Mouse (Mus musculus) intestine, postnatal 0 days (tissue): ENCODE results near the gene Dlg2. TPM values are rescaled to one million over a fixed set of nuclear protein-coding genes. Genes with fewer than 3 reads are reported as not detected.

Source experiments
- ATAC-seq: fragments of 200-750 bp; cut with Nextera tagmentation; 2 replicates; pipeline ENCODE4 v1.8.0; 2017; ENCODE audit warnings: mild to moderate bottlenecking, moderate TSS enrichment, moderate library complexity
- H3K27ac ChIP-seq: fragments of 300-500 bp; sonication (generic); 2 replicates; pipeline ENCODE4 v1.5.1; 2014; ENCODE audit warnings: mild to moderate bottlenecking, low read depth, low read length, moderate library complexity
- H3K27me3 ChIP-seq: fragments of 300-500 bp; sonication (generic); replicated peaks from 2 replicates; pipeline ENCODE4 v1.6.1; 2014; ENCODE audit warnings: low read length, mixed read lengths; ENCODE audit not compliant: control insufficient read depth, insufficient read depth
- H3K36me3 ChIP-seq: fragments of 300-500 bp; sonication (generic); 2 replicates; pipeline ENCODE4 v1.6.1; 2014; ENCODE audit warnings: mild to moderate bottlenecking, moderate library complexity; ENCODE audit not compliant: control insufficient read depth, insufficient read depth
- H3K4me1 ChIP-seq: fragments of 300-500 bp; sonication (generic); replicated peaks from 2 replicates; pipeline ENCODE4 v1.6.1; 2014; ENCODE audit warnings: antibody characterized with exemption, low read length, mixed read lengths; ENCODE audit not compliant: control insufficient read depth, insufficient read depth
- H3K4me2 ChIP-seq: fragments of 300-500 bp; sonication (generic); replicated peaks from 2 replicates; pipeline ENCODE4 v1.6.1; 2014; ENCODE audit warnings: low read depth, mild to moderate bottlenecking, moderate library complexity
- H3K4me3 ChIP-seq: fragments of 300-500 bp; sonication (generic); 2 replicates; pipeline ENCODE4 v1.5.1; 2014; ENCODE audit warnings: low read depth, low read length
- H3K9ac ChIP-seq: fragments of 300-500 bp; sonication (generic); 2 replicates; pipeline ENCODE4 v1.6.1; 2014; ENCODE audit warnings: mild to moderate bottlenecking, low read depth, low read length
- H3K9me3 ChIP-seq: fragments of 300-500 bp; sonication (generic); 2 replicates; pipeline ENCODE4 v1.6.1; 2016; ENCODE audit warnings: mixed run types; ENCODE audit not compliant: control insufficient read depth
- CTCF ChIP-seq: sonication (generic); IDR thresholded peaks from 2 replicates; pipeline ENCODE4 v1.5.1; 2016; ENCODE audit warnings: low read depth, mild to moderate bottlenecking, control low read depth, antibody characterized with exemption, moderate library complexity
- WGBS: fragments of 180-500 bp; shearing (Covaris S2); extraction: QIAGEN DNeasy Blood & Tissue Kit; methylation state at CpG from one replicate; pipeline ENCODE4 v1.1.7; 2014; 5-methylcytosine and 5-hydroxymethylcytosine counted together
- polyA plus RNA-seq: library from polyadenylated mRNA; unstranded; fragments of >200 nt; fragmentation: Nextera tagmentation; extraction: Ambion mirVana; gene quantifications from 2 replicates; pipeline ENCODE4 v1.2.1, GENCODE M21; 2015

The Dlg2 gene
- polyA plus RNA-seq, 1 experiment from 2014 or later = 1.1 TPM

DNA sequence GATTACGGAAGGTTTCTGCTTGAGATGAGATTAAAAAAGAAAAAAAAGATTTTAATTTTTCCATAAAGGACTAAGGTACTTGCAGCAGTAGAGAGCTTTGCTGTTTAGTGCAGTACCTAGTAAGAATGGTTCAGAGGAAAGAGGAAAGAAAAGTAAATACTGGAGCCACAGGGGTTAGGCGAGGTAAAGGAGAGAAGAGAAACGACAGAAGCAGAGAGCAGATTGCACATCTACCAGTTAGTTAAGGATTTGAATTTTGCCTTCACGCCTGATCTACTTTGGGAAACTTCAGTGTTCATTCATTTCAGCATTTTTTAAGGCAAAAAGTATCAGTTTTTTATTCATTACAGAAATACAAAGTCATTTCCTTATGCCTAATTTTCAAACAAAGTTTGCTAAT lies 655.7 kb downstream of the Dlg2 start:
- Histone ChIP-seq H3K9me3 (no peaks in the 10 kb centered on the region), H3K36me3 (no peaks in the 10 kb centered on the region), H3K4me1 (no peaks in the 10 kb centered on the region), H3K27me3 (no peaks in the 10 kb centered on the region), H3K4me3 (no peak overlapping the region), H3K27ac (no peak overlapping the region), H3K4me2 (no peak overlapping the region), H3K9ac (no peak overlapping the region)
- no peak for ATAC-seq
- WGBS = 64% methylated on average over 4 of the region's 4 CpGs
- TF ChIP-seq CTCF = no peak

- no peak overlapping the region for H3K4me3 ChIP-seq
- ATAC-seq = no peak
- H3K4me2 ChIP-seq = no peak overlapping the region
- H3K27me3 ChIP-seq = no peaks in the 10 kb centered on the region
- no peaks in the 10 kb centered on the region for H3K4me1 ChIP-seq
- 83% methylated on average over 1 of the region's 1 CpGs for WGBS
- no peaks in the 10 kb centered on the region for H3K9me3 ChIP-seq
- no peak overlapping the region for H3K27ac ChIP-seq
- H3K36me3 ChIP-seq = no peaks in the 10 kb centered on the region
- no peak for TF ChIP-seq CTCF
- H3K9ac ChIP-seq = no peak overlapping the region
These were observed 677.6 kb downstream of the Dlg2 start for GRCm38 (mm10) chr7:91154096-91154495.

DNA sequence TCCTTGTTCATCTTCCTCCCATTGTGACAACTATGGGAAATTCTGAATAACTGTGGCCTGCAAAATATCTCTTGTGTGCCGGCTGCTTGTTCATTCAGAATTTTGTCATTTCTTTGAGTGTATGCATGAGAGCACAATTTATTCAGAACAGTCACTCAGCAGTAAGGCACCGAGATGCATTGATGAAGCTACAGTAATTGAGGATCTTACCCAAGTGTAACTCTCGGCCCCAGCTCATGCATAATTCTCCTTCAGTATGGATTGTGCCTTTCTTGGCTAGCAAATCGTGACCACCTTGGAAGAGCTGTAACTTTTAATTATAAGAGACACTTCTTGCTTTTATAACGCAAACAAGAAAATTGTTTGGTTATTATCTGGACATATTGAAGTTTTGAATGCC lies 682.7 kb downstream of the Dlg2 start:
- Histone ChIP-seq H3K4me2 (no peak overlapping the region), H3K27me3 (no peaks in the 10 kb centered on the region), H3K4me3 (no peak overlapping the region), H3K27ac (no peak overlapping the region), H3K4me1 (no peaks in the 10 kb centered on the region), H3K36me3 (no peaks in the 10 kb centered on the region), H3K9me3 (no peaks in the 10 kb centered on the region), H3K9ac (no peak overlapping the region)
- no peak for ATAC-seq
- WGBS = 84% methylated on average over 5 of the region's 5 CpGs
- TF ChIP-seq CTCF = no peak

GRCm38 (mm10) chr7:91161643-91162175 lies 685.2 kb downstream of the Dlg2 start:
- no peaks in the 10 kb centered on the region for H3K4me1 ChIP-seq
- no peak for ATAC-seq
- no peak overlapping the region for H3K4me3 ChIP-seq
- H3K36me3 ChIP-seq = no peaks in the 10 kb centered on the region
- H3K9me3 ChIP-seq = no peaks in the 10 kb centered on the region
- H3K4me2 ChIP-seq = no peak overlapping the region
- 66% methylated on average over 2 of the region's 2 CpGs for WGBS
- H3K9ac ChIP-seq = no peak overlapping the region
- H3K27ac ChIP-seq = no peak overlapping the region
- TF ChIP-seq CTCF = no peak
- H3K27me3 ChIP-seq = no peaks in the 10 kb centered on the region

GRCm38 (mm10) chr7:91173560-91173959 lies 697.1 kb downstream of the Dlg2 start:
- Histone ChIP-seq H3K4me2 (no peak overlapping the region), H3K4me3 (no peak overlapping the region), H3K9ac (no peak overlapping the region), H3K4me1 (no peaks in the 10 kb centered on the region), H3K27ac (no peak overlapping the region), H3K9me3 (no peaks in the 10 kb centered on the region), H3K36me3 (no peaks in the 10 kb centered on the region), H3K27me3 (no peaks in the 10 kb centered on the region)
- 91% methylated on average over 2 of the region's 2 CpGs for WGBS
- ATAC-seq = no peak
- TF ChIP-seq CTCF = no peak

GRCm38 (mm10) chr7:91188211-91188610 lies 711.7 kb downstream of the Dlg2 start:
- TF ChIP-seq CTCF = no peak
- Histone ChIP-seq H3K9me3 (no peaks in the 10 kb centered on the region), H3K4me3 (no peak overlapping the region), H3K27me3 (no peaks in the 10 kb centered on the region), H3K4me2 (no peak overlapping the region), H3K36me3 (no peaks in the 10 kb centered on the region), H3K27ac (no peak overlapping the region), H3K9ac (no peak overlapping the region), H3K4me1 (no peaks in the 10 kb centered on the region)
- WGBS = 91% methylated on average over 2 of the region's 2 CpGs
- ATAC-seq = no peak

GRCm38 (mm10) chr7:91199372-91199771 lies 722.9 kb downstream of the Dlg2 start:
- H3K27ac ChIP-seq = no peak overlapping the region
- no peaks in the 10 kb centered on the region for H3K27me3 ChIP-seq
- WGBS = 85% methylated on average over 1 of the region's 1 CpGs
- H3K36me3 ChIP-seq = no peaks in the 10 kb centered on the region
- H3K4me1 ChIP-seq = no peaks in the 10 kb centered on the region
- H3K9me3 ChIP-seq = no peaks in the 10 kb centered on the region
- H3K9ac ChIP-seq = no peak overlapping the region
- H3K4me2 ChIP-seq = no peak overlapping the region
- no peak for TF ChIP-seq CTCF
- H3K4me3 ChIP-seq = no peak overlapping the region
- no peak for ATAC-seq
